Mouse (Mus musculus) forebrain, embryonic 11.5 days (tissue): ENCODE data around the gene Sox21. TPM values are rescaled to one million over a fixed set of nuclear protein-coding genes. Genes with fewer than 3 reads are reported as not detected.

Source experiments
- ATAC-seq: fragments of 200-750 bp; cut with Nextera tagmentation; replicated peaks from 2 replicates; pipeline ENCODE4 v1.8.0; 2017; ENCODE audit warnings: moderate TSS enrichment; ENCODE audit not compliant: low FRiP score
- DNase-seq: peaks from one replicate; pipeline ENCODE4 v3.0.0-alpha.2; 2017; ENCODE audit warnings: low spot score
- H3K27ac ChIP-seq: fragments of 300-500 bp; sonication (generic); 2 replicates; pipeline ENCODE4 v1.5.1; 2014; ENCODE audit warnings: low read depth, low read length
- H3K27me3 ChIP-seq: fragments of 300-500 bp; sonication (generic); 2 replicates; pipeline ENCODE4 v1.6.1; 2014; ENCODE audit warnings: mild to moderate bottlenecking, low read length, mixed read lengths; ENCODE audit not compliant: control insufficient read depth, insufficient read depth
- H3K36me3 ChIP-seq: fragments of 300-500 bp; sonication (generic); 2 replicates; pipeline ENCODE4 v1.6.1; 2014; ENCODE audit warnings: mild to moderate bottlenecking, low read length, moderate library complexity, mixed read lengths; ENCODE audit not compliant: control insufficient read depth, insufficient read depth
- H3K4me1 ChIP-seq: fragments of 300-500 bp; sonication (generic); replicated peaks from 2 replicates; pipeline ENCODE4 v1.6.1; 2014; ENCODE audit warnings: low read length, mixed read lengths; ENCODE audit not compliant: control insufficient read depth, insufficient read depth
- H3K4me2 ChIP-seq: fragments of 300-500 bp; sonication (generic); 2 replicates; pipeline ENCODE4 v1.6.1; 2014; ENCODE audit warnings: low read depth, mild to moderate bottlenecking, low read length, moderate library complexity, mixed read lengths; ENCODE audit not compliant: severe bottlenecking
- H3K4me3 ChIP-seq: fragments of 300-500 bp; sonication (generic); 2 replicates; pipeline ENCODE4 v1.5.1; 2014; ENCODE audit warnings: low read depth, low read length
- H3K9ac ChIP-seq: fragments of 300-500 bp; sonication (generic); 2 replicates; pipeline ENCODE4 v1.6.1; 2014; ENCODE audit warnings: low read length
- H3K9me3 ChIP-seq: fragments of 300-500 bp; sonication (generic); 2 replicates; pipeline ENCODE4 v1.6.1; 2016; ENCODE audit warnings: low read length, mixed read lengths; ENCODE audit not compliant: control insufficient read depth
- WGBS: fragments of 180-500 bp; shearing (Covaris S2); extraction: QIAGEN DNeasy Blood & Tissue Kit; methylation state at CpG from one replicate; pipeline ENCODE4 v1.1.7; 2014; 5-methylcytosine and 5-hydroxymethylcytosine counted together
- polyA plus RNA-seq: library from polyadenylated mRNA; unstranded; fragments of >200 nt; fragmentation: Nextera tagmentation; extraction: Ambion mirVana; gene quantifications from 2 replicates; pipeline ENCODE4 v1.2.1, GENCODE M21; 2014

Sox21 gene
- polyA plus RNA-seq, 1 experiment from 2014 or later: 21.6 TPM

- no peak overlapping the region for H3K4me2 ChIP-seq
- 88% methylated on average over 6 of the region's 6 CpGs for WGBS
- no peak overlapping the region for H3K4me3 ChIP-seq
- H3K9ac ChIP-seq: no peak overlapping the region
- H3K36me3 ChIP-seq: no peaks in the 10 kb centered on the region
- H3K27ac ChIP-seq: no peak overlapping the region
- H3K4me1 ChIP-seq: no peaks in the 10 kb centered on the region
- no peaks in the 10 kb centered on the region for H3K9me3 ChIP-seq
- DNase-seq: no peak
- no peaks in the 10 kb centered on the region for H3K27me3 ChIP-seq
- no peak for ATAC-seq
Observed at GRCm38 (mm10) chr14:118253381-118253780, 16.6 kb upstream of the Sox21 start.

DNA sequence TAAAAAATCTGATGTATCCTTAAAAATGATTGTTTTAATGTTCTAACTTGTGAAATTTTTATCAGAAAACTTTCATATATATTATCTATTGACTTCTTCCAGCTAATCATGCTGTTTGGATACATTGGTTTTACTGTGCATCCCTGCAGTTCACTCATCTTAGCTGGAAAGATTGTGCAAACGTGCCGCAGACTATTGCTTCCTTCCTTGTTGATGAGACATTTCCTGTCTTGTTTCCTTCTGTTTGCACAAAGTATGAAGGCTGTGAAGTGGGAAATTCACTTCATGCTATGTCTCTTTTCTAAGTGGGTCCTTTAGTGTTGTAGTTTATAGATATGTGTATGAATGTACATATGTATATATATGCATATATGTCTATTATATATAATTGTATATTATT, 4.6 kb upstream of the Sox21 start:
- H3K4me1 ChIP-seq: no peaks in the 10 kb centered on the region
- no peak overlapping the region for H3K9ac ChIP-seq
- no peak overlapping the region for H3K27ac ChIP-seq
- no peak overlapping the region for H3K4me2 ChIP-seq
- ATAC-seq (no peak), DNase-seq (no peak)
- no peaks in the 10 kb centered on the region for H3K36me3 ChIP-seq
- peaks cover 12% of the 10 kb centered on the region; the same call in 1 of the 2 replicates for H3K9me3 ChIP-seq
- 92% methylated on average over 2 of the region's 2 CpGs for WGBS
- H3K27me3 ChIP-seq: peaks cover 3% of the 10 kb centered on the region; the same call in 1 of the 2 replicates
- H3K4me3 ChIP-seq: no peak overlapping the region

DNA sequence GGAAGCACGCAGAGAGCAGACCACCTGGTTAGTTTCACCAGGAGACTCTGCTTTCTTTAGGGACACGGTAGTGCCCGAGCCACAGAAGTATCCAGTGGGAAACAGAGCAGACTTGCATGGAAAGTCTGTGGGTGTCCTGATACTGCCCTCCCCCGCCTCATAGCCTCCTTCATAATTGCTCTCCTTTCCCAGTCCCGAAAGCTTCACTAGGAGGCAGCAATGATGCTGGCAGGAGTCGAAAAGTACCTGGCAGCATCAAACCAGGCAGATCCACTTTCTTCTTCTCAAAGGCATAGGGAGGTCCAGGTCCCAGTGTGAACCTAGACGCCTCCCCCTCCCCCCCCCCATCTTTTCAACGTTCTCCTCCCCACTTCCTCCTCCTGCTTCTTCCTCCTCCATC, 2.5 kb upstream of the Sox21 start:
- no peak overlapping the region for H3K4me2 ChIP-seq

DNA sequence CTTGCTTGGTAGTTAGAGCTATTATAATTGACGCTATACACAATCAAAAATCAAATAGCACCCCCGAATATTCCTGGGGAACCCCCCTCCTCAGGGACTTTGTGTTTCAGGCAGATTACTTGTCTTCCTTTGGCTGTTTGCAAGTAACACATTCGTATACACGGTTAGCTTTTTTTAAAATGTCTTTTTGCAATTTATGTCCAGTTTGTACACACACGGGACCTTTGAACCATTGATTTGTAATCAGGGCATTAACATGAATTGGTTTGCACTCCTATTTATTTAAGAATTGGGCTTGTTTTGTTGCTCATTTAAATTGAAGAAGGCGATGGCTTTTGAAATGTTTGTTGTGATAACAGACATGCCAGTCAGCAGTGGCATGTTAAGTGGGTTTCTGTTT, 956 bp upstream of the Sox21 start:
- peaks cover 6% of the 10 kb centered on the region for H3K27me3 ChIP-seq
- DNase-seq (no peak), ATAC-seq (no peak)
- no peaks in the 10 kb centered on the region; the same call in 1 of the 2 replicates for H3K4me1 ChIP-seq
- no peak overlapping the region; the same call in 1 of the 2 replicates for H3K9ac ChIP-seq
- no peak overlapping the region for H3K27ac ChIP-seq
- no peaks in the 10 kb centered on the region; the same call in 1 of the 2 replicates for H3K9me3 ChIP-seq
- H3K36me3 ChIP-seq: no peaks in the 10 kb centered on the region
- H3K4me2 ChIP-seq: peak overlapping the region; percentile 77
- WGBS: 5% methylated on average over 6 of the region's 6 CpGs
- peak overlapping the region; percentile 85 for H3K4me3 ChIP-seq

More for the DNA sequence above, 2.5 kb upstream of the Sox21 start:
- WGBS: 5% methylated on average over 7 of the region's 8 CpGs
- Histone ChIP-seq H3K36me3 (no peaks in the 10 kb centered on the region), H3K27ac (no peak overlapping the region), H3K9ac (no peak overlapping the region), H3K4me1 (no peaks in the 10 kb centered on the region; the same call in 1 of the 2 replicates), H3K27me3 (peaks cover 6% of the 10 kb centered on the region), H3K9me3 (peaks cover 12% of the 10 kb centered on the region; the same call in 1 of the 2 replicates), H3K4me3 (no peak overlapping the region)
- ATAC-seq (no peak), DNase-seq (no peak)

DNA sequence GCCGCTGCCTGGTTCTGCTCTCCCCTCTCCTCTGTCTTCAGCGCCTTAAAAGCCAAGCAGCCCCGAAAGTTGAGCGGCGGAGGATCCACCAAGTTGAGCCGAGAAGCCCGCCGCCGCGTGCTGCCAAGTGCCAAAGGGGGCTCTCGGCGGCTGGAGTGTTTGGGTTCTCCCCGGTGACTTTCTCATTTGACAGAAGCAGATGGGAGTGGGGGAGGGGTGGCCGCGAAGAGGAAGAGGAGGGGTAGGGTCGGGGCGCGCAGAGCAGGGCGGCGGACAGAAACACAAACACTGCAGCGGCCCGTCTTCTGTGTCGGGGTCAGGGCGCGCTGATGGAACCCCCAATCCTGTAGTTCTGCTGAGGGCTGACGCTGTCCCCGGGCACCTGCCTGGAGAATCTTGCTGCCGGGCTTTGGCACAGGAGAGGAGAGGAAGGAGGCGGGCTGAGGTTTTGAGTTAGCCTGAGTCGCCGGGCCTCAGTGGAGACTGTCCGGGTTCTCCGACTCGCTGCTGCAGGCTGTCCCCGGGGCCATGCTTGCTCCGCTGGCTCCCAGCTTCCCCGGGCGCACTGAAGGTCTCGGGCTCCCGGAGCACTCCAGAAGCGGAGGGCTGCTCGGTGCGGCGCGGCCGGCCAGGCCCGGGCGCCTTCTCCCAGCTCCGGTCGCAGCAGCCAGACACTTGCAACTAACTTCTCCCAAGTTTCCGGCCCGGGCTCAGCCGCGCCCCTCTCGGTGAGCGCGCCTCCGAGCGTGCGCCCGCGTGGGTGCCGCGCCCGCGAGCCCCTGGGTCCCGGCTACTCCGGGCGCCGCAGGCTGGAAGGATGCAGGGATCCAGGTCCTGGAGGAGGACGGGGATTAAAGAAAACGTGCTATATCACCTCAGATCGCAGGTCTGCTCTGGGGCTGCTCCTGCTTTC, 601 bp downstream of the Sox21 start:
- Histone ChIP-seq H3K9ac (peak overlapping the region; percentile 95), H3K9me3 (no peaks in the 10 kb centered on the region), H3K4me2 (peak overlapping the region; percentile 77), H3K4me1 (peaks cover 4% of the 10 kb centered on the region; the same call in 1 of the 2 replicates), H3K36me3 (no peaks in the 10 kb centered on the region), H3K4me3 (peak overlapping the region; percentile 85), H3K27me3 (peaks cover 6% of the 10 kb centered on the region), H3K27ac (peak overlapping the region; percentile 92)
- WGBS: under 1% methylated on average over 73 of the region's 73 CpGs
- DNase-seq: peak; percentile 88
- peak; percentile 39 for ATAC-seq

DNA sequence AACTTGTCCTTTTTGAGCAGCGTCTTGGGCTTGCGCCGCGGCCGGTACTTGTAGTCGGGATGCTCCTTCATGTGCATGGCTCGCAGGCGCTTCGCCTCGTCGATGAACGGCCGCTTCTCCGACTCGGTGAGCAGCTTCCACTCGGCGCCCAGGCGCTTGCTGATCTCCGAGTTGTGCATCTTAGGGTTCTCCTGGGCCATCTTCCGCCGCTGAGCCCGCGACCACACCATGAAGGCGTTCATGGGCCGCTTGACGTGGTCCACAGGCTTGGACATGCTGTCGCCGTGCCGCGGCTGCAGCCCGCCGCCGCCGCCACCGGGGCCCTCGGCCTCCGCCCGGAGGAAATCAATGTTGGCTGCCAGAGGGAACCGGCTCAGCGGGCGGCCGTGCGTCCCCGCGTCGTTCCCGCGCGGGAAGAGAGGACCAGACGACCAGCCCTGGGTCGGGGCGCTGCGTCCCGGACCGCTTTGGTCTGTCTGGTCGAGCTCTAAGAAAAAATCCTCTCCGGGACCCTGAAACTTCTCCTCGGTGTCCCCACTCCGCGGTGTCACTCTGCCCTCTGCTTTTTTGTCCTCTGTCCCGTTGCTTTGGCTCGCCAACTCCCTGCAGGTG, 1.4 kb downstream of the Sox21 start:
- DNase-seq (peak; percentile 78), ATAC-seq (no peak)
- H3K4me2 ChIP-seq: peak overlapping the region; percentile 77
- H3K4me3 ChIP-seq: peak overlapping the region; percentile 85
- H3K9ac ChIP-seq: peak overlapping the region; percentile 95
- H3K27ac ChIP-seq: peak overlapping the region; percentile 92
- H3K36me3 ChIP-seq: no peaks in the 10 kb centered on the region
- H3K4me1 ChIP-seq: peaks cover 6% of the 10 kb centered on the region; the same call in 1 of the 2 replicates
- no peaks in the 10 kb centered on the region for H3K9me3 ChIP-seq
- H3K27me3 ChIP-seq: peaks cover 6% of the 10 kb centered on the region
- under 1% methylated on average over 62 of the region's 62 CpGs for whole genome bisulfite sequencing

- DNase-seq (peak; percentile 80), ATAC-seq (no peak)
- peak overlapping the region; percentile 92 for H3K27ac ChIP-seq
- no peaks in the 10 kb centered on the region for H3K36me3 ChIP-seq
- no peaks in the 10 kb centered on the region for H3K9me3 ChIP-seq
- H3K9ac ChIP-seq: peak overlapping the region; percentile 95
- H3K27me3 ChIP-seq: peaks cover 6% of the 10 kb centered on the region
- WGBS: under 1% methylated on average over 81 of the region's 84 CpGs
- H3K4me2 ChIP-seq: peak overlapping the region; percentile 77
- peaks cover 6% of the 10 kb centered on the region; the same call in 1 of the 2 replicates for H3K4me1 ChIP-seq
- H3K4me3 ChIP-seq: peak overlapping the region; percentile 85
Observed at GRCm38 (mm10) chr14:118234541-118235210, 2.2 kb downstream of the Sox21 start.

DNA sequence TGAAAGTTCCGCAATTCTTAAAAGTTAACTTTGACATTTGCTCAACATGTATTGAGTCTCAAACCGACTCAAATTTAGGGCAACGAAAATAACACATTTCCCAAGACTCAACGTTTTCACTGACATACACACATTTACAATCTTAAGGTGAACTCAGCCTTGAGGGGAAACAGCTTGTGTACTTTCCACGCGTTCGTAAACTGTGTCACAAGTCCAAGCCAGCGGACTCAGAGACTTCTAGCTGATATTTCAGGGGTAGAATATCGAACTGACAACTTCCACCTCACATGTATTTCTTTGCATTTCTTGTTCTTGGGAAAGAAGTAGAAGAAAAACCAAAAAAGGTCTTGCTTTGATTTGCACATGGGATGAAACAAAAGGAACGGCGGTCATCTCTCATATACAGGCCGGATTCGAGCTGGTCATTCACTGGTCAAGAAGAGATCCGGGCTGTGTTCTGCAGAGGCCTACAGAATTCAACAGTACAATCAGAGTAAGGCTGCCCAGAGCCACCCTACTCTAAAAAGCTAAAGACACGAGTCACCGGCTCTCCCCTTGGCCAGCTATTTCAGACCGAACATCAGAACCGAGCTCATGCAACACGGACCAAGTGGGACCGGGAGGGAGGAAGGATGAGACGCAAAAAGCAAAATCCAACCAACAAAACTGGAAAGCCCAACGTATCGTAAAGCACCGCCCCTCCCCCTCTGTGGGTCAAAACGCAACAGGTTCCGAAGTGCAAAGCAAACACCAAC, 2.9 kb downstream of the Sox21 start:
- Histone ChIP-seq H3K4me3 (peak overlapping the region; percentile 85), H3K36me3 (no peaks in the 10 kb centered on the region), H3K27me3 (peaks cover 3% of the 10 kb centered on the region), H3K9me3 (no peaks in the 10 kb centered on the region), H3K4me2 (peak overlapping the region; percentile 77), H3K27ac (peak overlapping the region; percentile 92), H3K4me1 (peaks cover 6% of the 10 kb centered on the region; the same call in 1 of the 2 replicates), H3K9ac (peak overlapping the region; percentile 95)
- WGBS: 2% methylated on average over 26 of the region's 26 CpGs
- DNase-seq (peak; percentile 66), ATAC-seq (no peak)
